In the genomic region with DNA sequence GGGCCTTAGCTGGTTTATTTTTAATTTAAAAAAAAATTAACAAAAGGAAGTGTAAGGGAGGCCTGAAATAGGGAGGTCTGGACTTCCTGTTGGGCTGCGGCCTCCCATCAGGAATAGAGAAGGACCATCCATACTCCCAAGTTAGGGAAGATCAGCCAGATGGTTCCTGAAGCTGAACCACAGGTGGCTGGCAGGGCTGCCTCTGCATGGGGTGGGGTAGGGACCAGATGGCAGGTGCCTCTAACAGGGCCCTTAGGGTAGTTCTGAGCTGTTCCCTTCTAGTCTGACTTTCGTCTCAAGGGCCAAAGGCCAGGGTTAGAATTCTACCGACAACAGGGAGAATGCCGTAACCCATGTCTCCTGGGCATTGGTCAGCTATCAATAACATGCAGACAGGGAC, we compare ENCODE assay signal across 11 mouse cellular contexts. TPM values are rescaled to one million over a fixed set of nuclear protein-coding genes. Genes with fewer than 3 reads are reported as not detected.
A peak's percentile ranks its signal among the peaks of the same experiment; 100 is the strongest.
DNase-seq lines count a peak whose midpoint lies in the region; ATAC-seq and TF ChIP-seq lines count a peak whose summit lies in the region.
"Had no signal": no experiment of that assay in that cellular context is flagged by ENCODE, and none has a peak within 500 bp of the region (broad histone marks: within the 10 kb centered on the region; RNA-seq: fewer than 3 reads in every experiment).

No protein-coding gene starts in this region.

- peaks cover 35% of the 10 kb centered on the region for H3K4me1 ChIP-seq in hindbrain, embryonic 13.5 days (replicated peaks)
- peaks cover 41% of the 10 kb centered on the region for H3K4me1 ChIP-seq in neural tube, embryonic 13.5 days (replicated peaks)

- peaks cover 37% of the 10 kb centered on the region for H3K27me3 ChIP-seq in hindbrain, embryonic 13.5 days
- H3K27me3 ChIP-seq in neural tube, embryonic 13.5 days = peaks cover 36% of the 10 kb centered on the region

- peak overlapping the region; percentile 67; the same call in 1 of the 2 replicates for H3K9ac ChIP-seq in hindbrain, embryonic 13.5 days
- no peak overlapping the region; the same call in 1 of the 2 replicates for H3K9ac ChIP-seq in neural tube, embryonic 13.5 days

- 72% methylated on average over 4 of the region's 4 CpGs for WGBS in hindbrain, embryonic 13.5 days
- WGBS in neural tube, embryonic 13.5 days = 71% methylated on average over 4 of the region's 4 CpGs

- no peaks in the 10 kb centered on the region for H3K36me3 ChIP-seq in hindbrain, embryonic 13.5 days
- no peaks in the 10 kb centered on the region for H3K36me3 ChIP-seq in neural tube, embryonic 13.5 days

- no peak for TF ChIP-seq CTCF in left cerebral cortex, adult 2 months (IDR thresholded peaks at IDR 0.05)

- peak overlapping the region; percentile 86; the same call in 1 of the 2 replicates for H3K27ac ChIP-seq in left cerebral cortex, adult 2 months
- no peak overlapping the region for H3K27ac ChIP-seq in hindbrain, embryonic 13.5 days
- no peak overlapping the region for H3K27ac ChIP-seq in neural tube, embryonic 13.5 days (replicated peaks)

- no peaks in the 10 kb centered on the region for H3K9me3 ChIP-seq in hindbrain, embryonic 13.5 days
- H3K9me3 ChIP-seq in neural tube, embryonic 13.5 days = no peaks in the 10 kb centered on the region

- intact Hi-C loops in left cerebral cortex, adult 2 months (cut with DNase I) = loop anchor here (2.0 kb wide), 1 partner anchor 129 kb away; no protein-coding TSS in a partner anchor
- intact Hi-C loops in left cerebral cortex, postnatal 14 days (cut with DNase I) = loop anchor here (5.0 kb wide), 1 partner anchor 128 kb away; no protein-coding TSS in a partner anchor

- no peak for DNase-seq in left cerebral cortex, adult 2 months (ENCODE audit: extremely low spot score in 1 of 2, low spot score in 2 of 2)
- no peak for DNase-seq in left cerebral cortex, postnatal 14 days (ENCODE audit: low spot score in 2 of 2)
- peak; percentile 83 to 90 for DNase-seq in cerebellum, postnatal 14 days
- no peak for DNase-seq in thymus, postnatal 10 days (ENCODE audit: low spot score in 2 of 2)
- no peak for DNase-seq in layer of hippocampus, adult 18-20 months (ENCODE audit: low spot score in 2 of 2)
- DNase-seq in urinary bladder, postnatal 36 days (ENCODE audit: low spot score in 2 of 2) = no peak
- DNase-seq: gastrocnemius, postnatal 10 days; thymus, postnatal 25 days had no signal

- peak overlapping the region; percentile 74 for H3K4me2 ChIP-seq in hindbrain, embryonic 13.5 days
- peak overlapping the region; percentile 73 for H3K4me2 ChIP-seq in neural tube, embryonic 13.5 days

- H3K4me3 ChIP-seq in left cerebral cortex, adult 2 months = peak overlapping the region; percentile 58
- peak overlapping the region; percentile 46; the same call in 1 of the 2 replicates for H3K4me3 ChIP-seq in hindbrain, embryonic 13.5 days
- H3K4me3 ChIP-seq in neural tube, embryonic 13.5 days = no peak overlapping the region

- ATAC-seq in hindbrain, embryonic 13.5 days (ENCODE audit: low FRiP score) = no peak
- no peak for ATAC-seq in neural tube, embryonic 13.5 days (ENCODE audit: low read depth)

RNA-seq across cellular contexts. Expression of a gene that starts 1.2 kb away (rescaled TPM):
- 100 to 1,000 TPM; 135 to 138 TPM for total RNA-seq in left cerebral cortex, adult 2 months (2021)
- total RNA-seq in left cerebral cortex, postnatal 14 days (2021) = 100 to 1,000 TPM; 156 to 170 TPM
- 55.8 and 58.4 TPM in 2 replicates for polyA plus RNA-seq in hindbrain, embryonic 13.5 days (2015; fragmentation: Nextera tagmentation; extraction: Ambion mirVana)
- 75.0 and 83.6 TPM in 2 replicates for polyA plus RNA-seq in neural tube, embryonic 13.5 days (2015; fragmentation: Nextera tagmentation; extraction: Ambion mirVana)
- total RNA-seq in layer of hippocampus, adult 18-20 months (2021) = 100 to 1,000 TPM; 194 to 199 TPM
- total RNA-seq: megakaryocyte-erythroid progenitor cell, adult 5-6 weeks had no signal

RNA-seq across cellular contexts. Expression of a gene that starts 11.0 kb away (rescaled TPM):
- 10 to 100 TPM; 54.0 to 57.8 TPM for total RNA-seq in left cerebral cortex, adult 2 months (2021)
- 10 to 100 TPM; 51.7 to 53.4 TPM for total RNA-seq in left cerebral cortex, postnatal 14 days (2021)
- 3.3 and 4.1 TPM in 2 replicates for polyA plus RNA-seq in hindbrain, embryonic 13.5 days (2015; fragmentation: Nextera tagmentation; extraction: Ambion mirVana)
- polyA plus RNA-seq in neural tube, embryonic 13.5 days (2015; fragmentation: Nextera tagmentation; extraction: Ambion mirVana) = 3.9 and 4.3 TPM in 2 replicates
- total RNA-seq in layer of hippocampus, adult 18-20 months (2021) = 10 to 100 TPM; 79.2 to 82.5 TPM
- total RNA-seq: megakaryocyte-erythroid progenitor cell, adult 5-6 weeks had no signal

RNA-seq across cellular contexts. Expression of a gene that starts 24.8 kb away (rescaled TPM):
- total RNA-seq in left cerebral cortex, adult 2 months (2021) = 10 to 100 TPM in 1 of 2 experiments, 1 to 10 TPM in 1; 9.6 to 12.2 TPM
- 10 to 100 TPM; 10.8 to 13.1 TPM for total RNA-seq in left cerebral cortex, postnatal 14 days (2021)
- polyA plus RNA-seq in hindbrain, embryonic 13.5 days (2015; fragmentation: Nextera tagmentation; extraction: Ambion mirVana) = 16.7 and 17.7 TPM in 2 replicates
- 20.9 and 23.0 TPM in 2 replicates for polyA plus RNA-seq in neural tube, embryonic 13.5 days (2015; fragmentation: Nextera tagmentation; extraction: Ambion mirVana)
- 1 to 10 TPM; 7.7 to 8.2 TPM for total RNA-seq in layer of hippocampus, adult 18-20 months (2021)

RNA-seq across cellular contexts. Expression of a gene that starts 27.6 kb away (rescaled TPM):
- 1 to 10 TPM; 3.8 to 4.1 TPM for total RNA-seq in left cerebral cortex, adult 2 months (2021)
- 1 to 10 TPM; 3.6 to 7.2 TPM for total RNA-seq in left cerebral cortex, postnatal 14 days (2021)
- polyA plus RNA-seq in hindbrain, embryonic 13.5 days (2015; fragmentation: Nextera tagmentation; extraction: Ambion mirVana) = 0.61 and 0.62 TPM in 2 replicates
- polyA plus RNA-seq in neural tube, embryonic 13.5 days (2015; fragmentation: Nextera tagmentation; extraction: Ambion mirVana) = 0.58 and 0.61 TPM in 2 replicates
- 1 to 10 TPM; 2.3 to 2.9 TPM for total RNA-seq in layer of hippocampus, adult 18-20 months (2021)

Comparison
In these comparisons a context has a peak if more than half of its experiments do, and no peak if none do; other contexts are left out.
1. DNase-seq: peak in cerebellum, postnatal 14 days (2 of 2); none in left cerebral cortex, adult 2 months (0 of 2), left cerebral cortex, postnatal 14 days (0 of 2), thymus, postnatal 10 days (0 of 2), layer of hippocampus, adult 18-20 months (0 of 2) and urinary bladder, postnatal 36 days (0 of 2).